Mouse (Mus musculus) Patski (cell line): Measurements from ENCODE around the gene BC052040. TPM values are rescaled to one million over a fixed set of nuclear protein-coding genes. Genes with fewer than 3 reads are reported as not detected.

Source experiments
- ATAC-seq: fragments of 100-300 bp; one replicate; pipeline ENCODE4 v1.8.0; 2021
- CTCF ChIA-PET: fragments of 350-600 bp; sonication (Branson Sonifier 250); formaldehyde crosslinking; loops from one replicate; lab custom pipeline; 2022; ENCODE audit warnings: inconsistent platforms; lab: Charles Lee
- POLR2A ChIA-PET: fragments of 350-600 bp; sonication (Branson Sonifier 250); formaldehyde crosslinking; loops from one replicate; lab custom pipeline; 2022; ENCODE audit warnings: antibody characterized with exemption, inconsistent platforms; lab: Charles Lee
- DNase-seq: peaks from one replicate; pipeline ENCODE4 v3.0.0-alpha.2; 2011; ENCODE audit warnings: low read depth, low spot score
- H3K27me3 ChIP-seq: fragments of 371-371 bp; one replicate; pipeline ENCODE4 v1.5.1; 2021
- CTCF ChIP-seq: fragments of 100-300 bp; IDR thresholded peaks from one replicate; pipeline ENCODE4 v1.5.1; 2021
- in situ Hi-C: fragments of 300-500 bp; cut with MboI; formaldehyde crosslinking; loops from 3 replicates; pipeline ENCODE4 v1.11.1; 2018; ENCODE audit warnings: low pct_unique_long_range_greater_than_20kb, mixed read lengths
- polyA plus RNA-seq: library from polyadenylated mRNA; unstranded; gene quantifications from one replicate; pipeline ENCODE4 v1.2.3, GENCODE M21; 2021

BC052040 gene
- polyA plus RNA-seq, 1 experiment from 2014 or later, result 14.8 TPM

GRCm38 (mm10) chr2:115757685-115758084, 176.2 kb downstream of the BC052040 start:
- TF ChIP-seq CTCF, result no peak
- ATAC-seq, result no peak
- ChIA-PET POLR2A (no interaction called here), CTCF (interaction anchor here (1.5 to 1.7 kb wide), 2 partner anchors 9 to 13 kb away, joined by 4 to 5 read pairs; no protein-coding TSS in a partner anchor)
- DNase-seq, result no peak
- in situ Hi-C loops, result no loop called here
- no peaks in the 10 kb centered on the region for H3K27me3 ChIP-seq

GRCm38 (mm10) chr2:115758542-115758941, 177.0 kb downstream of the BC052040 start:
- DNase-seq (no peak), ATAC-seq (no peak)
- no peaks in the 10 kb centered on the region for H3K27me3 ChIP-seq
- TF ChIP-seq CTCF, result no peak
- CTCF ChIA-PET, result interaction anchor here (1.5 to 1.7 kb wide), 2 partner anchors 10 to 14 kb away, joined by 4 to 5 read pairs; no protein-coding TSS in a partner anchor
- in situ Hi-C loops, result no loop called here
- POLR2A ChIA-PET, result no interaction called here

- DNase-seq, result peak; percentile 87
- ChIA-PET POLR2A (interaction anchor here (1.5 kb wide), 1 partner anchor 16 kb away, joined by 6 read pairs; no protein-coding TSS in a partner anchor), CTCF (no interaction called here)
- TF ChIP-seq CTCF, result no peak
- in situ Hi-C loops, result no loop called here
- H3K27me3 ChIP-seq, result no peaks in the 10 kb centered on the region
- ATAC-seq, result peak; percentile 97
Observed at GRCm38 (mm10) chr2:115764595-115765305, 183.2 kb downstream of the BC052040 start.

- in situ Hi-C loops, result loop anchor here (10.0 kb wide), 1 partner anchor 295 kb away; the partner anchor contains the start of gene Meis2
- no peak for ATAC-seq
- H3K27me3 ChIP-seq, result no peaks in the 10 kb centered on the region
- ChIA-PET POLR2A (no interaction called here), CTCF (no interaction called here)
- no peak for TF ChIP-seq CTCF
- no peak for DNase-seq
Observed at GRCm38 (mm10) chr2:115769597-115770305, 188.2 kb downstream of the BC052040 start.

GRCm38 (mm10) chr2:115772709-115773108, 191.2 kb downstream of the BC052040 start:
- ChIA-PET CTCF (interaction anchor here (1.3 kb wide), 1 partner anchor 11 kb away, joined by 3 read pairs; no protein-coding TSS in a partner anchor), POLR2A (no interaction called here)
- in situ Hi-C loops, result loop anchor here (10.0 kb wide), 1 partner anchor 292 kb away; the partner anchor contains the start of gene Meis2
- no peaks in the 10 kb centered on the region for H3K27me3 ChIP-seq
- no peak for TF ChIP-seq CTCF
- ATAC-seq, result no peak
- no peak for DNase-seq

GRCm38 (mm10) chr2:115774153-115774908, 192.8 kb downstream of the BC052040 start:
- POLR2A ChIA-PET, result interaction anchor here (0.9 kb wide), 1 partner anchor 11 kb away, joined by 4 read pairs; no protein-coding TSS in a partner anchor
- in situ Hi-C loops, result loop anchor here (10.0 kb wide), 1 partner anchor 290 kb away; the partner anchor contains the start of gene Meis2
- DNase-seq (no peak), ATAC-seq (no peak)
- CTCF ChIA-PET, result interaction anchor here (0.6 to 1.2 kb wide), 3 partner anchors 8 to 1056 kb away, joined by 3 to 4 read pairs (median 3); no protein-coding TSS in a partner anchor
- TF ChIP-seq CTCF, result no peak
- H3K27me3 ChIP-seq, result no peaks in the 10 kb centered on the region

GRCm38 (mm10) chr2:115775488-115776217, 194.1 kb downstream of the BC052040 start:
- CTCF ChIA-PET, result interaction anchor here (1.2 kb wide), 1 partner anchor 9 kb away, joined by 4 read pairs; no protein-coding TSS in a partner anchor
- peak; percentile 60 for ATAC-seq
- POLR2A ChIA-PET, result interaction anchor here (0.9 kb wide), 1 partner anchor 12 kb away, joined by 4 read pairs; no protein-coding TSS in a partner anchor
- no peaks in the 10 kb centered on the region for H3K27me3 ChIP-seq
- no peak for TF ChIP-seq CTCF
- DNase-seq, result no peak
- in situ Hi-C loops, result loop anchor here (10.0 kb wide), 1 partner anchor 289 kb away; the partner anchor contains the start of gene Meis2

- DNase-seq, result no peak
- no peaks in the 10 kb centered on the region for H3K27me3 ChIP-seq
- no peak for TF ChIP-seq CTCF
- no peak for ATAC-seq
- in situ Hi-C loops, result loop anchor here (10.0 kb wide), 1 partner anchor 288 kb away; the partner anchor contains the start of gene Meis2
- POLR2A ChIA-PET, result interaction anchor here (0.6 kb wide), 1 partner anchor 1214 kb away, joined by 4 read pairs; no protein-coding TSS in a partner anchor
- CTCF ChIA-PET, result no interaction called here
Observed at GRCm38 (mm10) chr2:115776924-115777860, 195.7 kb downstream of the BC052040 start.
